Mouse (Mus musculus): ENCODE measurements around the gene Atp1a4.
"Not testable (repeated sequence)": the region's sequence is repeated elsewhere in the genome, so short reads cannot be mapped to it uniquely, and the experiment has no call there.

Gene Atp1a4

DNA sequence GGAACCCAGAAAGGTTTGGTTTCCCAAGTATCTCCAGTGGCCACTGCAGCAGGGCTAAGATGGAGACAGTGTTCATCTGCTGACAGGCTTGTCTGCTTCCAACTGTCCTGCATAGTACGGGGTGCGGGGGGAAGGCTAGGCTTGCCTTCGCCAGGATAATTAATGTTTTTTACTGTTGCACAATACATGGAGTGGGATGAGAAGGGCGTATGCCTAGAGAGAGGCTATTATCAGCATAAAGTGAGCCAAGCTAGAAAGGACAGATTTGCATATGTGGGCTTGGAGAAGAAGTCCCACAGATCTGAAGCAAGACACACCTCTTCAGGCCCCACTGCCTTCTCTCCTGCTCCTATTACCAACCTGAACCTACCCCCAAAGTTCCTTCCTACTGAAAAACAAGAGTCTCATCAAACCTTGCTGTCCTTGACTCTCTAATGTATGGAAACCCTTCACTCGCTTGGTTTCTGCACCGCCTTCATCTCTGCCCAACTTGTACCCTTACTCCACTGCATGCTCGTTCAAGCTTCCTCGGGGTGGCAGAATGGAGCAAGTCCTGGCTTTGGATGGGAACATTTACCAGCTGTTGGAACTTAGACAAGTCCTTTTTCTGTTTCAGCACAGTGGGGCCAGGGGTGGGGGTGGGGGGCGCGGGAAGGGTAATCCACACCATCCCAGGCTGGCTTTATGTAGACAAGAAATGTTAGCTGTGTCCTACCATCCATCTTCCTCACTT, 23.5 kb upstream of the Atp1a4 start:
- DNase-seq (ENCODE audit: low spot score in 2 of 2) = no peak

- no peak for DNase-seq (ENCODE audit: low spot score in 2 of 2)
Measured at GRCm38 (mm10) chr1:172279768-172280509, 21.7 kb upstream of the Atp1a4 start.

- DNase-seq (ENCODE audit: low spot score in 2 of 2) = no peak
Measured at GRCm38 (mm10) chr1:172278328-172278727, 20.1 kb upstream of the Atp1a4 start.

DNA sequence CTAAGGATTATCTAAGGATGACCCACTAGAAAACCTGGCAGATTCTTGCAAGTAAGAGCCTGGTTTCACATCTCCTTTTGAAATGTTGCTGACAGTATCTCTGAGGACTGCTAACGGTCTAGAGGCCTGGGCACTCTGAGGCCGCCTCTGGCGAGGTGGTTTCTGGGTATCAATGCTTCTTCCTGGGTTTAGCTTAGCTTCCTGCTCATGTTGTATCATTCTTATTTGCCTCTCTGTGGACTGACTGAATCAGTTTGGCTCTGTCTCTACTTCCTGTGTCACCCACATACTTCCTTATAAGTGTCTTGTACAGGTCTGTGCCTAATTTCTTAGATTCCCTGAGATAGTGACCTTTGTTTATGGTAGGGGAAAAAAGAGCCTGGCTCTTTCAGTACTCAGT, 19.0 kb upstream of the Atp1a4 start:
- DNase-seq (ENCODE audit: low spot score in 2 of 2) = no peak

GRCm38 (mm10) chr1:172274547-172274946, 16.3 kb upstream of the Atp1a4 start:
- no peak for DNase-seq (ENCODE audit: low spot score in 2 of 2)

DNA sequence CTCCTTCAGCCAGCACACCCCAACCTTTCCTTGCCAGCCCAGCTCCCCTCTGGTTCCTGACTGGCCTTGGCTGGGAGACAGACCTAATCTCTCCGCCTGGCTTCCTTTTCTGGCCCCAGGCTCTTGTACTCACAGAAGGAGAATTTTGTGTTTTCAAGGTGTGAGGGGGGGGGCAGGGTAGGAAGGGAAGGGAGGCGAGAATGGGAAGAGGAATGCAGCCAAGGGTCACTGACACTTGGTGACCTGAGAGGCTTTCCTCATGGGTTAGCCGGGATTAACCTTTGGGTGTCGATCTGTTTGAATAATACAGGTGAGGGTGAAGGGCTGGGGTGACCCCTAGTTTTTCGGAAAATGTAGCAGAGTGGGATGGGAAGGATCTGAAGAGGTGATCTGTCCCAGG, 15.9 kb upstream of the Atp1a4 start:
- no peak for DNase-seq (ENCODE audit: low spot score in 2 of 2)

DNA sequence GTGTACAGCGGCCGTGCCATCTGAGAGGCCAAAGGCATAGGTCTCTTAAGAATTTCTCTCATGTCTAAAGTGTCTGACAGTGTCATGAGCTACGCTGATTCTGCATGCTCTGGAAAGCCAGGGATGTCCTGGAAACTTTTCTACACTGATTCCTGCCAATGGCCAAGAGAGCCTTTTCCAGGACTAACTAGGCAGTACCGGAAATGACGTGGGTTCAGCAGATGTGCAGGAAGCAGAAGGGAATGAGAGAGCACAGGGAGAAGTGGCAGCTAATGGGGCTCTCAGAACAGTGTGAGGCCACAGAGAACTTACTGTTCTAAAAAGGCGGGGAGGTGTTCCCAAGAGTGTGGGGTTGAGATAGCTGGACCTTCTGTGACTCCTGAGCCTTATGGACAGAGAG, 15.2 kb upstream of the Atp1a4 start:
- no peak for DNase-seq (ENCODE audit: low spot score in 2 of 2)

DNA sequence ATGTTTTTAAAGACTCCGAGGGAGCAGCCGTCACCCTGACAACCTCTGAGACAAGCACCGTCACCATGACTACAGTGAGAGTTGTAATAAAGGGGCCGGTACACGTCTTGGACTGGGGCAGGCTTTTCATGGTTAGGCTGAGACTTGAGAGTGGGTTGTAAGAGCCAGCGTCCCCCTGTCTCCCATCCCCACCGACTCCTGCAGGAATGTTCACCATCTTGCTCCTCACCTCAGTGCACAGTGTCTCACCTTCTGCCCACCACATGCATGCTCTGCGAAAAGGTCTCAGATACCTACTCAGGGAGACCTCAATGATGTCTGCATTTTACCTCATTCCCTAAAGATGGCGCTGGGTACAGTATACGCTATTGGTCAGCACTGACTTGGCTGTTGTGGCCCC, 13.6 kb upstream of the Atp1a4 start:
- DNase-seq (ENCODE audit: low spot score in 2 of 2) = no peak

- DNase-seq (ENCODE audit: low spot score in 2 of 2) = no peak
Measured at GRCm38 (mm10) chr1:172271208-172271607, 13.0 kb upstream of the Atp1a4 start.

DNA sequence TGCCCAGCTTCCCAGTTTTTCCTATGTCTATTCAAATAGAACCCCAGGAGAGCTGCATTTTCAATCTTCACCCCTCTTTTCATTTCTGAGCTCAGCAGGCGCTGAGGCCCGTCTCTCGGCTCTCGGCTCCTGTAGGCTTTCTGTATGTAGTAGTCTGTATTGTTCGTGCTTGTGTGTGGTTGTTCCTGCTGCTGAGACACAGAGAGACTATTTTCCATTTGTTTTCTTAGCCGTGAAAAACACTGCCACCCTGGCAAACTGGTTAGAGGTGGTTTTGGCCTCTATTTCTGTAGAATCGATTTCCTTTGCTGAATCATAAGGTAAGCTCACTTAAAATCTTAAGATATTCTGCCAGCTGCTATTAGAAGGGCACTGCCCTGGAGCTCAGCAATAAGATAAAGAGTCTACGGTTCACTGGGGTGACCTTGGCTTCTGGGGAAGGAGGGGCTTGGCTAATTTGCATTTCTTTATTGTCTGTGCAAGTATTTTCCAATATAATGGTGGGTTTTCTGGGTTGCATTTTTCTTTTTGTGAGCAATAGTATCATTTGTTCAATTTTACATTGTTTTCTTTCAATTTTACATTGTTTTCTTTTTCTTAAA, 3.4 kb upstream of the Atp1a4 start, which contains the start of gene Igsf8:
Gene Igsf8 (plus strand): TSS at position 165 of the 602 bp plus-strand sequence.
- no peak for DNase-seq (ENCODE audit: low spot score in 2 of 2)

GRCm38 (mm10) chr1:172247679-172248078, 10.5 kb downstream of the Atp1a4 start:
- DNase-seq (ENCODE audit: low spot score in 2 of 2) = no peak

DNA sequence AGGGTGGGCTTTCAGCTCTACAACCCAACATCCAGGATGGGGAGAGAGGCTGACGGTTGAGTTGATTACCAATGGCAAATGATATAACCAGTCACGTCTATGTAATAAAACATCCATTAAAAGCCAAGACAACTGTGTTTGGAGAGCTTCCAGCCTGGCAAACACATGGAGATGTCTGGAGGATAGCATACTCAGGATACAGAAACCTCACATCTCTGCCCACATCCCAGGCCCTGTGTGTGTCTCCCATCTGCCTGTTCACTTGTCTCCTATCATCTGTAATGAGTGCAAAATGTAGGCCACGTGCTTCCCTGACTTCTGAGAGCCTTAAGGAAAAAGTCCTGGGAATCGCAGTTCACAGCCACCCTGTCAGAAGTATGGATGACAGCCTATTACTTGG, 11.0 kb downstream of the Atp1a4 start:
- DNase-seq (ENCODE audit: low spot score in 2 of 2) = no peak

GRCm38 (mm10) chr1:172244645-172245044, 13.6 kb downstream of the Atp1a4 start:
- not testable (repeated sequence) for DNase-seq (ENCODE audit: low spot score in 2 of 2)

DNA sequence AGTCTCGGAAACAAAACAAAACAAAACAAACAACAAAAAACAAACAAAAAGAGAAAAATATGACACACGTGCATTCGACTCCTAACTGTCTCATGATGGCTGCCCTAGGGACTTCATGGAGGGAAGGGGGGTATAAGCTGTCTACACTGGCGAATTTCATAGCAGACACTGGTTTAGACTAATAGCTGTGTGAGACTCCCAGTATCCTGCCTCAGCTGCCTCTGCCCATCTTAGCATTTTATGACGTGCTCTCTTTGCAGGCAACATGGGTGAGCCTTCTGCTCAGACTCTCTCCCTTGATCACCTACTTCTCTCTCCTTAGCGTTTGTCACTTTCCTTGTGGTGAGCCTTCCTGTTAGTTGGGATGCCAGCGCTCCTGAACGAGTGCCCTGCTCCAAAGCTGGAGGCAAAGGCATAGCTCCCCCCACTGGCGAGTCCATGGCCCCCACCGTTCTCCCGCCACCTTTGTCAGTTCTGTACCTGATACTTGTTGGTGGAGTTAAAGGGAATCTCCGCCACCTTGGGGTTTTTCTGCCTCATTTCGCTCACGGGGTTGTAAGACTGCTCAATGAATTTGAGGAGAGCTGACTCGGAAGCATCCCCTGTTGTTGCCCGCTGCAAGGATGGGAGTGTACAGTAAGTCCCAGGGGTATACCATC, 14.5 kb downstream of the Atp1a4 start:
- no peak for DNase-seq (ENCODE audit: low spot score in 2 of 2)

- DNase-seq (ENCODE audit: low spot score in 2 of 2) = no peak
Measured at GRCm38 (mm10) chr1:172242401-172242800, 15.8 kb downstream of the Atp1a4 start.

DNA sequence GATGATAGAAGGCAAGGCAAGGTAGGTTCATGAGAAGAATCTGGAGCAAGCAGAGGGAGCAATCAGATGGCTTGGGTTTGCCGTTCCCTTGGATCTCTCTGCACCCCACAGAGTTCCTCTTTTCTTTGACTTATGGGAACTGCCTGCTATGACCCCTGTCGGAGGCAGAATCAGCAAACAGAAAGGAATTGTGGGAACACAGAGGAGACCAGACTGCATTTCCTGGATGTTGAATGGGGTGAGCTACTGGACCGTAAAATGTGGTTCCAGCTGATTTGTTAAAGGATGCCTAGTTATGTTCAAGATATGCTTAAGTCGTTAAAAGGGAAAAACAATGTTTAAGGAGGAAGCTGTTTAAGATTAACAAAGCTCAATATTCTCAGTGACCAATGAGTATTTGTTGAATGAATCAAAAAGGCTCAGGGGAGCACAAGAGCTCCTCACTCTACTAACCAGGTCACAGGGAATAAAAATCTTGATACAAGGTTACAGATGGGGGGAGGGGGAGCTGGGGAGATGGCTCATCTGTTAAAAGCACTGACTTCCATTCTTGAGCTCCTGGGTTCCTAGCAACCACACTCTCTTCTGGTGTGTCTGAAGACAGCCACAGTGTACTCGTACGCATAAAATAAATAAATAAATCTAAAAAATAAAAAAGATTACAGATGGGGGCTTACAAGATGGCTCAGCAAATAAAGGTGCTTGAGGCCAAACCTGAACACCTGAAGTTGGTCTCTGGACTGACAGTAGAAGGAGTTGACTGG, 17.1 kb downstream of the Atp1a4 start:
- DNase-seq (ENCODE audit: low spot score in 2 of 2) = no peak

GRCm38 (mm10) chr1:172229215-172229614, 29.0 kb downstream of the Atp1a4 start:
- DNase-seq (ENCODE audit: low spot score in 2 of 2) = no peak

GRCm38 (mm10) chr1:172228209-172228608, 30.0 kb downstream of the Atp1a4 start:
- no peak for DNase-seq (ENCODE audit: low spot score in 2 of 2)

DNA sequence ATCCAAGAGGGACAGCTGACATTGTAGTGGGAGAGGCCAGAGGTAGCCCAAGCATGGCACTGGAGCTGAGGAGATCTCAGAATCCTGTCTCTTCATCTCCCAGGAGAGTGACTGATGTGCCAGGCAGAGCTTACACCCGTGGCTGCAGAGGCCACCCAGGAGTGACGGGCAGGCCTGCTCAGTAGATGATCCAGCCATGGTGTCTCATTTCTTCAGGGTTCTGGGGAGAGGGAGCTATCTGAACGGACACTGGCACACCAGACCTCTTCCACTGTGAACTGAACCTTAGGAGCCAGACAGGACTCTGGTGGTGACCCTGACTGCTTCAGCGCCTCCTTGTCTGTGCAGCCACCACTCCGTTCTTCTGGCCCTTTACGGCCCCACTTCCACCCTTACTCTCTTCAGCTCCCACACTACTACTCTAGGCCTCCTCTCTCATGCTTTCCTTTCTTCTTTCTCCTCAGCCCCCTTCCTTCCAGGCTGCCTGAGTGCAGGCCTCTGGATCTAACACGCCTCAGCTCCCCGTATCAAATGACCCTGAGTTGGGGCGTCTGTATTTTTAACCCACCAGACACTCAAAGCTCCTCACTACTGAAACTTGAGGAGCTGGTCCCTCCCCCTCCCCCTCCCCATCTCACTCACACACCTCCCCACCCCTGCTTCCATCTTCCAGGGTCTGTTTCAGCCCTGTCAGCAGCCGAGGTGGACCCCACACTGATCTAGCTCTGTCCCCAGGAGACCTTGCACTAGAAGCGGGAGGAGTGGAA, 36.7 kb downstream of the Atp1a4 start:
- DNase-seq (ENCODE audit: low spot score in 2 of 2) = no peak

- DNase-seq (ENCODE audit: low spot score in 2 of 2) = peak in 1 of 2 experiments; percentile 52
Measured at GRCm38 (mm10) chr1:172220414-172220813, 37.8 kb downstream of the Atp1a4 start.
